Mouse (Mus musculus): ENCODE measurements at regions not wholly inside any gene's neighbourhood (a gene's known extent, or its start where the extent isn't known, plus 50 kb on each side); places are given as distances from the start of the nearest gene placed in this dataset.
A peak's percentile ranks its signal among the peaks of the same experiment; 100 is the strongest.

DNA sequence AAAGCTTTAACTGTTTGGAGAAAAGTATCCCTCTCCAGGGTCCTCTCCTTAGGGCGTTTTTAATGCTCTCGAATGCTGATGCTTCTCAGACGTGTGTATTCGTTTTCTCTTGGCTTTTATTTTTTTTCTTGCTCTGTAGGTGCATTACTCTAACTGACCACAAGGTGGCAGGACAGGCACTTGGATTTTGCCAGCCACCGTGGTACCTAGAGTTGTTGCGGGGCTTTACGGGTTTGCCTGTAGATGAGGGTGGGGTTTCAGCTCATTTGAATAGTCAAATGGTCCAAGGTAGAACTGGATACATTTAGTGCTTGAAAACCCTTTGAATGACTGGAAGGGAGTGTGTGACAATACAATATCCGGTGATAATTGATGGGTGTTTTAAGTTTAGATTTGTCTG lies 283.2 kb upstream of the Cxcr4 start:
- H3K4me1 ChIP-seq (ENCODE audit: control insufficient read depth, insufficient read depth, low read length) = no peaks in the 10 kb centered on the region
- no peak overlapping the region for H3K27ac ChIP-seq (ENCODE audit: insufficient read depth, low read length)
- TF ChIP-seq CTCF (IDR thresholded peaks at IDR 0.05; ENCODE audit: borderline replicate concordance, insufficient read depth, low read length) = peak; percentile 58; the same call in 1 of the 2 replicates
- TF ChIP-seq POLR2A (IDR thresholded peaks at IDR 0.05; ENCODE audit: low read depth, low read length) = no peak
- H3K4me3 ChIP-seq (ENCODE audit: insufficient read depth, low read length) = no peak overlapping the region

DNA sequence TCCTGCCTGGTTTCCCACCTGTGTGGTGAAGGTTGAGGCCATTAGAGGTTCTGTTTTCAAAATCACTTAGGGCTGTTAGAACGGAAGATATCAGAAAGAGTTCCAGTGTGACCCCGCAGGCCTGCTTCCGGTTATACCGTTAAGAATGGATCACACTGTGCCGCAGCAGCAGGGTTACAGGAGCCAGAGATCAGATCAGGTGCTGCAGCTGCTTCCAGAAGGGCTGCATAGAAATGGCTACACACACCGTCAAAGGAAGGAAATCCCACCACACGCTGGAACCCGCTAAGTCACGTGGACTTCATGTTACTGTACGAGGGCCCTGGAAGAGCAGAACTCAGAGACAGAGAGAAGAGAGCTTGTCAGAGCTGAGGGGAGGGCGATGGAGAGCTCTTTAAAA lies 282.1 kb upstream of the Cxcr4 start:
- H3K4me1 ChIP-seq (ENCODE audit: control insufficient read depth, insufficient read depth, low read length) = no peaks in the 10 kb centered on the region
- H3K4me3 ChIP-seq (ENCODE audit: insufficient read depth, low read length) = no peak overlapping the region
- H3K27ac ChIP-seq (ENCODE audit: insufficient read depth, low read length) = no peak overlapping the region
- TF ChIP-seq CTCF (IDR thresholded peaks at IDR 0.05; ENCODE audit: borderline replicate concordance, insufficient read depth, low read length) = no peak

GRCm38 (mm10) chr1:128868761-128869160 lies 276.7 kb upstream of the Cxcr4 start:
- H3K4me3 ChIP-seq (ENCODE audit: insufficient read depth, low read length) = no peak overlapping the region
- no peak for TF ChIP-seq POLR2A (IDR thresholded peaks at IDR 0.05; ENCODE audit: low read depth, low read length)
- no peaks in the 10 kb centered on the region for H3K4me1 ChIP-seq (ENCODE audit: control insufficient read depth, insufficient read depth, low read length)
- no peak overlapping the region for H3K27ac ChIP-seq (ENCODE audit: insufficient read depth, low read length)

GRCm38 (mm10) chr1:128860537-128860936 lies 268.4 kb upstream of the Cxcr4 start:
- no peak overlapping the region for H3K4me3 ChIP-seq (ENCODE audit: insufficient read depth, low read length)
- H3K4me1 ChIP-seq (ENCODE audit: control insufficient read depth, insufficient read depth, low read length) = no peaks in the 10 kb centered on the region
- no peak overlapping the region for H3K27ac ChIP-seq (ENCODE audit: insufficient read depth, low read length)
- TF ChIP-seq POLR2A (IDR thresholded peaks at IDR 0.05; ENCODE audit: low read depth, low read length) (no peak), CTCF (IDR thresholded peaks at IDR 0.05; ENCODE audit: borderline replicate concordance, insufficient read depth, low read length) (no peak)

DNA sequence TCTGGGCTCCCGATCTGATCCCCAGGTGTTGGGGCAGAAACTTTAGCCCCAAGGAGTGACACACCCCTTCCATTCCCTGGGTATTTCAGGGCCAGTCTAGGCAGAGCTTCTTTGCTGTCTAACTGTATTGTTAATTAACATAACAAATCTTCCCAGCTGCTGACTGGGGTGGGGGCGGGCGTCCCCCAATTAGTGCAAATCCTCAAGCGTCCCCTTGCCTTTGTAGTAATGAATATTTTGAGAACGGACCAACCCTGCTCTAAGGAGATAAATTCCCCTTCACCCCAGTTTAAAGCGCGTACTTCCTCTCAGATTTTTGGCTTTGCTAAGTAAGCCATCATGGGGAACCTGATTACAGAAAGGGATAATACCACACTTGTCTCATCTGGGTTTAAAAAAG lies 268.0 kb upstream of the Cxcr4 start:
- Histone ChIP-seq H3K4me1 (ENCODE audit: control insufficient read depth, insufficient read depth, low read length) (no peaks in the 10 kb centered on the region), H3K27ac (ENCODE audit: insufficient read depth, low read length) (no peak overlapping the region), H3K4me3 (ENCODE audit: insufficient read depth, low read length) (no peak overlapping the region)
- TF ChIP-seq POLR2A (IDR thresholded peaks at IDR 0.05; ENCODE audit: low read depth, low read length) (no peak), CTCF (IDR thresholded peaks at IDR 0.05; ENCODE audit: borderline replicate concordance, insufficient read depth, low read length) (no peak)

DNA sequence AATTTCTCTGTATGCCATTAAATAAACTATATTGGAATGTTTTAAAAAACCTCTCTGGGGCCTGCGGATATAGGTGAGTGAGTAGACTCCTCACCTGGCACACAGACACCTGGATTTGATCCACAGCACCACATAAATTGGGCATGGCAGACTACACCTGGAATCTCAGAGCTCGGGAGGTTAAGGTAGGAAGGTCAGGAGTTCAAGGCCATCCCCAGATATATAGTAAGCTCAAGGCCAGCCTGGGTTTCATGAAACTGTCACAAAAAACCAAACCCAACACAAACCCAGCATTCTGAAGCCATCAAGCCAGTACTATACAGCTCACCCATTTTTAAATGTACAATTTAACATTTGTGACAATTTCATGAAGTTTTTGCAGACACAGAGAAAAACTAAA lies 266.6 kb upstream of the Cxcr4 start:
- H3K27ac ChIP-seq (ENCODE audit: insufficient read depth, low read length) = no peak overlapping the region
- H3K4me3 ChIP-seq (ENCODE audit: insufficient read depth, low read length) = no peak overlapping the region
- TF ChIP-seq POLR2A (IDR thresholded peaks at IDR 0.05; ENCODE audit: low read depth, low read length) = no peak
- TF ChIP-seq CTCF (IDR thresholded peaks at IDR 0.05; ENCODE audit: borderline replicate concordance, insufficient read depth, low read length) = no peak
- H3K4me1 ChIP-seq (ENCODE audit: control insufficient read depth, insufficient read depth, low read length) = no peaks in the 10 kb centered on the region

DNA sequence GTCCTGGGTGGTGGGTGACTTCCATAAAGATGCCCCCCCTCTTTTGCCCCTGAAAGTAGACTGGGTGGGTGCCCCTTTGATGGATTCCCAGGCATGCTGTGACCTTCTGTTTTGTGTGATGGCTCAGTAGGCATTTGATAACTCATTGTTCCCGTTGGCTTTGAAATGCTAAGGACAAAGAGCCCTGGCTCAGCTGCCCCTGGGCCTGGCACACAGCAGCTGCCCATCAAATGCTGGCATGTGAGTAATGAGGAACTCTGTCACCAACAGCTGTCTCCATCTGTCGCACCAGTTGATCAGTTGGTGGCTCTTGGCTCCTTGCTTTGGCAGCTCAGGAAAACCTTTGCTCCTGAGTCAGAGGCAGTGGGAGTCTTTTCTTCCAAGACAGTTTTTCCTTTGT lies 264.8 kb upstream of the Cxcr4 start:
- no peak overlapping the region for H3K27ac ChIP-seq (ENCODE audit: insufficient read depth, low read length)
- no peaks in the 10 kb centered on the region for H3K4me1 ChIP-seq (ENCODE audit: control insufficient read depth, insufficient read depth, low read length)
- no peak overlapping the region for H3K4me3 ChIP-seq (ENCODE audit: insufficient read depth, low read length)
- TF ChIP-seq POLR2A (IDR thresholded peaks at IDR 0.05; ENCODE audit: low read depth, low read length) (no peak), CTCF (IDR thresholded peaks at IDR 0.05; ENCODE audit: borderline replicate concordance, insufficient read depth, low read length) (no peak)

DNA sequence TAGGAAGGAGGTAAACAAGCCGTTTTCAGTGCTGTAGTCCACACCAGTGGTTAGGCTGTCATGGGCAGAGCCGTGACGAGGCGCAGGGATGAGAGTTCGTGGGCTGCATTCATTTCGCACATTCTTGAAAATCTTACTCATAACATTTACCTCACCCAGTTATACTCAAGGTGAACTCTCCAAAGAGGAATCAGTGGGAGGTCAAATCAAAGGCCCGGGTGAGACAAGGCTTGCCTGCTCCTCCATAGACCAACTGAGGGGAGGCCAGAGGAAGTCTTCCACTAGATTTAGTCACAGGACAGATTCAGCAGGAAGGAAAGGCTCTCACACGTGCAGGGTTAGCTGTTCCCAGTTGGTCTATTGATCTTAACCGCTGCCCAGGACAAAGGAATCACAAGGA lies 262.6 kb upstream of the Cxcr4 start:
- Histone ChIP-seq H3K4me3 (ENCODE audit: insufficient read depth, low read length) (no peak overlapping the region), H3K4me1 (ENCODE audit: control insufficient read depth, insufficient read depth, low read length) (no peaks in the 10 kb centered on the region), H3K27ac (ENCODE audit: insufficient read depth, low read length) (no peak overlapping the region)
- TF ChIP-seq POLR2A (IDR thresholded peaks at IDR 0.05; ENCODE audit: low read depth, low read length) (no peak), CTCF (IDR thresholded peaks at IDR 0.05; ENCODE audit: borderline replicate concordance, insufficient read depth, low read length) (no peak)

DNA sequence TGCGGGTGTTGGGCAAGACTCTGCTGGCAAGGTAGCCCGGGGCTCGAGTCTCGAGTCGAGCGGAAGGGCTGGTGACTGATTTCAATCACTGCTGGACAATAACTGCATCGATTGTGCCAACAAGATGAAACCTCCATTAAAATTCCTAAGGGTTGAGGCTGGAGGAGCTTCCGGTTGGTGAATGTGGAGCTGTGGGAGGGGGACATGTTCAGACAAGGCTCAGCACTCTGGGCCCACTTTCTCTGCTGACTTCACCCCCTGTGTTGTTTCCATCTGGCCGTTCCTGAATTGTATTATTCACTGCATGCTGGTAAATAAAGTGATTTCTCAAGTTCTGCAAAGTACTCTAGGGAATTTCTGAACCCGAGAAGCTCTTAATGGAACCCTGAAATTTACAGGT lies 261.2 kb upstream of the Cxcr4 start:
- no peak overlapping the region for H3K4me3 ChIP-seq (ENCODE audit: insufficient read depth, low read length)
- H3K27ac ChIP-seq (ENCODE audit: insufficient read depth, low read length) = no peak overlapping the region
- TF ChIP-seq CTCF (IDR thresholded peaks at IDR 0.05; ENCODE audit: borderline replicate concordance, insufficient read depth, low read length) (no peak), POLR2A (IDR thresholded peaks at IDR 0.05; ENCODE audit: low read depth, low read length) (no peak)
- no peaks in the 10 kb centered on the region for H3K4me1 ChIP-seq (ENCODE audit: control insufficient read depth, insufficient read depth, low read length)

DNA sequence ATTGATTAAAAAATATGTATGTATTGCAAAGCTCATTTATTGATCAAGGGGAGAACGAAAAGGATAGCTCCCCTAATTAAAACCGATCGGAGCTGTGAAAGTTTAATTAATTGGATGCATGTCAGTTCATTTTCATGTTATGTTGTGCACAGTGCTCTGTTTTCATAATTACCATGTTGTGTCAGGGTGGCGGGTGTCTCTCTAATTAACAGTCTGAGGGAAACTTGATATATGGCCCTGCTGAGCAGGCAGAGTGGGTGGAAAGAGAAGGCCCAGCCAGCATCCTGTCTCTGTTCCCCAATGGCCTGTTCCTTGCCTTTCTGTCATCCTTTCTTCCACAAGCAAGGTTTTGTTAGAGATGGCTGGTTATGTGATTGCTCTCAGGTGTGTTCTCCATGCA lies 245.3 kb upstream of the Cxcr4 start:
- Histone ChIP-seq H3K4me3 (ENCODE audit: insufficient read depth, low read length) (no peak overlapping the region), H3K27ac (ENCODE audit: insufficient read depth, low read length) (no peak overlapping the region), H3K4me1 (ENCODE audit: control insufficient read depth, insufficient read depth, low read length) (no peaks in the 10 kb centered on the region)
- TF ChIP-seq POLR2A (IDR thresholded peaks at IDR 0.05; ENCODE audit: low read depth, low read length) (no peak), CTCF (IDR thresholded peaks at IDR 0.05; ENCODE audit: borderline replicate concordance, insufficient read depth, low read length) (no peak)

- TF ChIP-seq POLR2A (IDR thresholded peaks at IDR 0.05; ENCODE audit: low read depth, low read length) = no peak
- TF ChIP-seq CTCF (IDR thresholded peaks at IDR 0.05; ENCODE audit: borderline replicate concordance, insufficient read depth, low read length) = no peak
- Histone ChIP-seq H3K4me3 (ENCODE audit: insufficient read depth, low read length) (no peak overlapping the region), H3K4me1 (ENCODE audit: control insufficient read depth, insufficient read depth, low read length) (no peaks in the 10 kb centered on the region), H3K27ac (ENCODE audit: insufficient read depth, low read length) (no peak overlapping the region)
Observed at GRCm38 (mm10) chr1:128835510-128835909, 243.4 kb upstream of the Cxcr4 start.
